Mouse (Mus musculus) forebrain, embryonic 15.5 days (tissue): ENCODE measurements around the gene Tenm4. TPM values are rescaled to one million over a fixed set of nuclear protein-coding genes. Genes with fewer than 3 reads are reported as not detected.

Experiments used
- ATAC-seq: fragments of 200-750 bp; cut with Nextera tagmentation; replicated peaks from 2 replicates; pipeline ENCODE4 v1.8.0; 2017; ENCODE audit warnings: mild to moderate bottlenecking, moderate TSS enrichment, moderate library complexity
- H3K27ac ChIP-seq: fragments of 300-500 bp; sonication (generic); replicated peaks from 2 replicates; pipeline ENCODE4 v1.5.1; 2015; ENCODE audit warnings: mild to moderate bottlenecking, inconsistent platforms
- H3K27me3 ChIP-seq: fragments of 300-500 bp; sonication (generic); 2 replicates; pipeline ENCODE4 v1.6.1; 2015; ENCODE audit warnings: inconsistent platforms
- H3K36me3 ChIP-seq: fragments of 300-500 bp; sonication (generic); 2 replicates; pipeline ENCODE4 v1.6.1; 2015; ENCODE audit warnings: mild to moderate bottlenecking, inconsistent platforms
- H3K4me1 ChIP-seq: fragments of 300-500 bp; sonication (generic); 2 replicates; pipeline ENCODE4 v1.6.1; 2015; ENCODE audit warnings: inconsistent platforms
- H3K4me2 ChIP-seq: fragments of 300-500 bp; sonication (generic); replicated peaks from 2 replicates; pipeline ENCODE4 v1.6.1; 2015; ENCODE audit warnings: mild to moderate bottlenecking, inconsistent platforms
- H3K4me3 ChIP-seq: fragments of 300-500 bp; sonication (generic); 2 replicates; pipeline ENCODE4 v1.5.1; 2015; ENCODE audit warnings: mild to moderate bottlenecking, inconsistent platforms
- H3K9ac ChIP-seq: fragments of 300-500 bp; sonication (generic); replicated peaks from 2 replicates; pipeline ENCODE4 v1.6.1; 2015; ENCODE audit warnings: mild to moderate bottlenecking, inconsistent platforms
- H3K9me3 ChIP-seq: fragments of 300-500 bp; sonication (generic); 2 replicates; pipeline ENCODE4 v1.6.1; 2016; ENCODE audit warnings: inconsistent platforms
- WGBS: fragments of 180-500 bp; shearing (Covaris S2); methylation state at CpG from one replicate; pipeline ENCODE4 v1.1.7; 2015; ENCODE audit warnings: mixed read lengths; 5-methylcytosine and 5-hydroxymethylcytosine counted together
- polyA plus RNA-seq: library from polyadenylated mRNA; unstranded; fragments of >200 nt; fragmentation: Nextera tagmentation; extraction: Ambion mirVana; gene quantifications from 2 replicates; pipeline ENCODE4 v1.2.1, GENCODE M21; 2015

The Tenm4 gene
- polyA plus RNA-seq, 1 experiment from 2014 or later, result 103 TPM

DNA sequence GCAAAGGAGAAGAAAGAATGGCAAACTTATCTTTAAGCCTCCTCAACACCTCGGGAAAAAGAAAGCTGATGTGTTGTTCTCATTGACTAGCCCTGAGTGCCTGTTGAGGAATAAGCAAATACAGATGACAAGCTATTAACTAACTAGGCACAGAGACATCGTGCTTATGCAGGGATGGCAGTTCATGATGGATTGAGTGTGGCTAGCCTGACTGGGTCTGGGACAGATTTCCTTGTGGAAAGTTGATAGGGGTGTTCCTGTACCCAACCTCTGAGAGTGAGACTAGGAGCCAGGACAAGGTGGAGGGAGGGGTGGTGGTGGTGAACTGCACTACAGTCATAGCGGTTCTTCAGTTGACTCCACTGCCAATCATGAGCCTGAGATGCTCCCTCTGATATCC lies 192.3 kb downstream of the Tenm4 start:
- no peak overlapping the region for H3K9ac ChIP-seq
- no peak overlapping the region for H3K4me3 ChIP-seq
- H3K36me3 ChIP-seq, result no peaks in the 10 kb centered on the region
- no peak for ATAC-seq
- no peak overlapping the region for H3K4me2 ChIP-seq
- H3K4me1 ChIP-seq, result peaks cover 6% of the 10 kb centered on the region; the same call in 1 of the 2 replicates
- no peak overlapping the region for H3K27ac ChIP-seq
- H3K9me3 ChIP-seq, result no peaks in the 10 kb centered on the region
- WGBS, result 89% methylated on average over 3 of the region's 3 CpGs
- no peaks in the 10 kb centered on the region for H3K27me3 ChIP-seq

- Histone ChIP-seq H3K4me3 (no peak overlapping the region), H3K9ac (no peak overlapping the region), H3K9me3 (no peaks in the 10 kb centered on the region), H3K36me3 (no peaks in the 10 kb centered on the region), H3K4me2 (no peak overlapping the region), H3K27ac (no peak overlapping the region; the same call in 1 of the 2 replicates), H3K27me3 (no peaks in the 10 kb centered on the region), H3K4me1 (peaks cover 18% of the 10 kb centered on the region)
- no peak for ATAC-seq
- 84% methylated on average over 4 of the region's 4 CpGs for WGBS
These were observed 198.9 kb downstream of the Tenm4 start for GRCm38 (mm10) chr7:96369947-96370346.

GRCm38 (mm10) chr7:96374004-96374663 lies 203.1 kb downstream of the Tenm4 start:
- 79% methylated on average over 6 of the region's 6 CpGs for WGBS
- no peaks in the 10 kb centered on the region for H3K27me3 ChIP-seq

GRCm38 (mm10) chr7:96375507-96375906 lies 204.5 kb downstream of the Tenm4 start:
- 0 out of 2 replicates have a peak overlapping the region, but pooled peaks have one; percentile 12 for H3K27ac ChIP-seq
- ATAC-seq, result peak; percentile 23; the same call in 1 of the 2 replicates
- 84% methylated on average over 6 of the region's 6 CpGs for WGBS
- peaks cover 14% of the 10 kb centered on the region for H3K4me1 ChIP-seq
- no peaks in the 10 kb centered on the region for H3K9me3 ChIP-seq
- H3K27me3 ChIP-seq, result no peaks in the 10 kb centered on the region
- no peak overlapping the region for H3K9ac ChIP-seq
- no peak overlapping the region for H3K4me3 ChIP-seq
- no peak overlapping the region for H3K4me2 ChIP-seq
- no peaks in the 10 kb centered on the region for H3K36me3 ChIP-seq

More at GRCm38 (mm10) chr7:96374004-96374663, 203.1 kb downstream of the Tenm4 start:
- H3K27ac ChIP-seq, result no peak overlapping the region
- no peaks in the 10 kb centered on the region for H3K9me3 ChIP-seq
- peaks cover 23% of the 10 kb centered on the region for H3K4me1 ChIP-seq
- no peak for ATAC-seq
- no peak overlapping the region for H3K4me2 ChIP-seq
- H3K9ac ChIP-seq, result no peak overlapping the region
- H3K36me3 ChIP-seq, result no peaks in the 10 kb centered on the region
- no peak overlapping the region for H3K4me3 ChIP-seq

DNA sequence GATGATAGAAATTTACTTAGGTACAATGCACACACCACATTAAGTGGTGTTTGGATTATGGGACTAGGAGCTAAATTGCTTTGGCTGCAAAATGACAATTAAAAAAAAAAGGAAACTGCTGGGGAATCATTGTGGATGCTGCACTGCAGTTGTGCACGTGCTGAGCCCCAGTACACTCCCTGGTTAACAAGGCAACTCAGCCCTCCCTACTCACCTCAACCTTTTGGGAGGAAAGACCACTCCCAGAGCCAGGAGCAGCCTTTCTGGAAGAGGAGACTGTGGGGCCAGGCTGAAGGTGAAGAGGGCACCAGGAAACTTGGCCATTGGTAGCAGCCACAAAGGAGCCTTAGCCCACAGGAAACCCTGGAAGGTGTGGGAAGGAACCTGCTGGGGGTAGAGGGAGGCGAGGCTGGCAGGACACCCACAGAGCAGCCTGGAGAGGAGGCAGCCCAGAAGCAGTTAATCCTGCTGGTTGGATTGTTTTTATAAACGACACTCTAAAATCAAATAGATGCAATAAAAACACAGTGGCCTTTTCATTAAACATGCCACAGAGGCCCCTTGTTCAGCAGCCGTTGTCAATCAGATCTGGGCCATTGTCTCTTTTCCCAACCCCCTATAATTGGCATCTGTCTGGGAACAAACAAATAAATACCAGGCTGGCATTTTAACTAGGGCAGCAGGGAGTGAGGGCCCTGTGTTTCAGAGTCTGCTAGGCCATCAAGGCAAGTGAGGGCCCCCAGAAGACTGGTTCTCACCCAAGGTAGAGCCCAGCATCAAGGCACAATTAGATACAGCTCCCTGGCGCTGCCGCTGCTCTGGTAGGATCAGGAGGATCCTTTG lies 212.9 kb downstream of the Tenm4 start:
- Histone ChIP-seq H3K4me3 (no peak overlapping the region), H3K27me3 (no peaks in the 10 kb centered on the region), H3K9me3 (no peaks in the 10 kb centered on the region), H3K4me1 (peaks cover 31% of the 10 kb centered on the region), H3K4me2 (no peak overlapping the region), H3K36me3 (no peaks in the 10 kb centered on the region), H3K9ac (no peak overlapping the region; the same call in 1 of the 2 replicates), H3K27ac (peak overlapping the region; percentile 66)
- ATAC-seq, result peak; percentile 80
- 4% methylated on average over 6 of the region's 6 CpGs for WGBS

GRCm38 (mm10) chr7:96384726-96385500 lies 213.9 kb downstream of the Tenm4 start:
- 59% methylated on average over 11 of the region's 11 CpGs for WGBS
- H3K9ac ChIP-seq, result no peak overlapping the region
- ATAC-seq, result 0 out of 2 replicates have a peak, but pooled peaks have one; percentile 4
- H3K4me1 ChIP-seq, result peaks cover 34% of the 10 kb centered on the region
- H3K9me3 ChIP-seq, result no peaks in the 10 kb centered on the region
- peak overlapping the region; percentile 66 for H3K27ac ChIP-seq
- no peaks in the 10 kb centered on the region for H3K36me3 ChIP-seq
- H3K4me2 ChIP-seq, result no peak overlapping the region
- no peak overlapping the region for H3K4me3 ChIP-seq
- H3K27me3 ChIP-seq, result no peaks in the 10 kb centered on the region

DNA sequence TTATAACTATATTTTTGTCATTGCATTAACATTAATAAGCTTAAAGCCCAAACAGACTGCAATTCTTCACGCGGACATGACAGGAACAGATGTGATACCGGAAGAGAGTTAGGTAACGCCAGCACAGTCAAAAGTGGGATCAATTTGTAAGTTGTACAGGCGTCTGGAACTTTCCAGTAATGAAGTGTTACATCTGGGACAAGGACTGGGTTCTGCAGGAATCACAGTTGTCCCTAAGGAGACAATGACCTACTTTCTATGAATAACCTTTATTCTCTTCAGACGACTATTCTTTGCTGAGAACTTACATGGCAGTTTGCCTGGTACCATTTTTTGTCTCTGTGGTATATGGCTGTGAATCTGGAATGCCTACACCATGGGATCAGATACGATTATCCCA lies 214.8 kb downstream of the Tenm4 start:
- 73% methylated on average over 7 of the region's 7 CpGs for WGBS
- peaks cover 42% of the 10 kb centered on the region for H3K4me1 ChIP-seq
- H3K4me2 ChIP-seq, result no peak overlapping the region
- H3K4me3 ChIP-seq, result no peak overlapping the region
- H3K9ac ChIP-seq, result no peak overlapping the region
- no peaks in the 10 kb centered on the region for H3K36me3 ChIP-seq
- H3K9me3 ChIP-seq, result no peaks in the 10 kb centered on the region
- no peaks in the 10 kb centered on the region for H3K27me3 ChIP-seq
- no peak for ATAC-seq
- no peak overlapping the region for H3K27ac ChIP-seq

- H3K4me1 ChIP-seq, result peaks cover 24% of the 10 kb centered on the region
- 13% methylated on average over 6 of the region's 6 CpGs for WGBS
- no peak overlapping the region for H3K9ac ChIP-seq
- H3K27me3 ChIP-seq, result no peaks in the 10 kb centered on the region
- no peaks in the 10 kb centered on the region for H3K36me3 ChIP-seq
- no peaks in the 10 kb centered on the region for H3K9me3 ChIP-seq
- ATAC-seq, result peak; percentile 66
- no peak overlapping the region for H3K27ac ChIP-seq
- H3K4me2 ChIP-seq, result no peak overlapping the region
- H3K4me3 ChIP-seq, result no peak overlapping the region
These were observed 219.1 kb downstream of the Tenm4 start for GRCm38 (mm10) chr7:96390034-96390670.

DNA sequence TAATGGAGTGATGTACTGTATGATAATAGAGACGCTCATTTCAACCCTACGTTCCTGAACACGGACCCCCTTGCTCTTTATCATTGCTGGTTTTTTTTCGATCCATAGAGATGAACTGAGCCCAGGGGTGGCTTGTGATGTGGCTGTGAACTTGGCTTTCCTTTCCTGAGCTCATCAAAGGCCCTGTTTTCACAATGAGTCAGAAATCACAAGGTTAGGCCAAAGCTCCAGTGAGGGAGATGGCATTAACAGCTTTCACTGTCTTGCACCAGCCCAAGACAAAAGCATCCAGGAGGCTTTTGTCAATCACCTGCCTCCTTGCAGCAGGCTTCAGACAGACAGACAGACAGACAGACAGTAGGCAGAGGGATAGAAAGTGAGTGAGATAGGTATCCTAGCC lies 219.8 kb downstream of the Tenm4 start:
- Histone ChIP-seq H3K27me3 (no peaks in the 10 kb centered on the region), H3K27ac (no peak overlapping the region), H3K4me2 (no peak overlapping the region), H3K4me3 (no peak overlapping the region), H3K9ac (no peak overlapping the region), H3K9me3 (no peaks in the 10 kb centered on the region), H3K36me3 (no peaks in the 10 kb centered on the region), H3K4me1 (peaks cover 19% of the 10 kb centered on the region)
- ATAC-seq, result no peak
- WGBS, result 86% methylated on average over 4 of the region's 4 CpGs

- Histone ChIP-seq H3K4me1 (peaks cover 16% of the 10 kb centered on the region), H3K4me2 (no peak overlapping the region), H3K36me3 (no peaks in the 10 kb centered on the region), H3K27me3 (no peaks in the 10 kb centered on the region), H3K4me3 (no peak overlapping the region), H3K27ac (no peak overlapping the region), H3K9ac (no peak overlapping the region), H3K9me3 (no peaks in the 10 kb centered on the region)
- no peak for ATAC-seq
- 67% methylated on average over 6 of the region's 6 CpGs for WGBS
These were observed 220.9 kb downstream of the Tenm4 start for GRCm38 (mm10) chr7:96391797-96392472.

DNA sequence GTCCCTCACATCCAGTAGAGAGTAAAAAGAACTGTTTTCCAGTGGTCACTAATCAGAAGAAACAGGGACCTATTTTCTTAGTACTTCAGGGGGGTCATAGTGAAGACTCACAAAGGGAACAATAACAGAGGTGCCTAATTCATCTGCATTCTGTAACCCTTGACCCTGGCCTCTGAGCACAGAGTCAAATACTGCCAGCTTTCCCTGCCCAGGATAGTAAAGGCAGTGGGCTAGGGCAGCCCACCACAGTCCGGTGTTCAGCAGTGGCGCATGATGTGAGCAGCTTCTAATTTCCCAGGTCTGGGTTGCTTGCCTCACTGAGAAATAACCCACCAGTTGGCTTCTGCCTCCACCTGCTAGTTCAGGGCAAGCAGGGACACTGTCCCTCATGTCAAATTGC lies 221.6 kb downstream of the Tenm4 start:
- H3K27me3 ChIP-seq, result no peaks in the 10 kb centered on the region
- ATAC-seq, result no peak
- H3K9ac ChIP-seq, result no peak overlapping the region
- no peak overlapping the region for H3K4me3 ChIP-seq
- peaks cover 19% of the 10 kb centered on the region for H3K4me1 ChIP-seq
- H3K9me3 ChIP-seq, result no peaks in the 10 kb centered on the region
- WGBS, result 71% methylated on average over 2 of the region's 2 CpGs
- no peak overlapping the region for H3K27ac ChIP-seq
- H3K4me2 ChIP-seq, result no peak overlapping the region
- H3K36me3 ChIP-seq, result no peaks in the 10 kb centered on the region
